ENCODE assay signal across 22 mouse cellular contexts in genomic region chr8:117251086-117251681, GRCm38 (mm10). TPM values are rescaled to one million over a fixed set of nuclear protein-coding genes. Genes with fewer than 3 reads are reported as not detected.
DNase-seq lines count a peak whose midpoint lies in the region; ATAC-seq and TF ChIP-seq lines count a peak whose summit lies in the region.
"Had no signal": no experiment of that assay in that cellular context is flagged by ENCODE, and none has a peak within 500 bp of the region (broad histone marks: within the 10 kb centered on the region; RNA-seq: fewer than 3 reads in every experiment).

No protein-coding gene starts in this region.

- H3K36me3 ChIP-seq in midbrain, embryonic 11.5 days (ENCODE audit: control insufficient read depth, insufficient read depth, low read length), result no peaks in the 10 kb centered on the region
- no peaks in the 10 kb centered on the region for H3K36me3 ChIP-seq in midbrain, embryonic 10.5 days
- no peaks in the 10 kb centered on the region for H3K36me3 ChIP-seq in CH12.LX (replicated peaks in 1 of 2; ENCODE audit: control insufficient read depth in 1 of 2, insufficient read depth in 1 of 2, low read length in 1 of 2)
- no peaks in the 10 kb centered on the region for H3K36me3 ChIP-seq in ES-E14 (ENCODE audit: control insufficient read depth, insufficient read depth, low read length, poor library complexity, severe bottlenecking)
- no peaks in the 10 kb centered on the region for H3K36me3 ChIP-seq in liver, embryonic 11.5 days (ENCODE audit: control insufficient read depth, insufficient read depth, low read length)
- H3K36me3 ChIP-seq: embryonic facial prominence, embryonic 13.5 days; forebrain, embryonic 15.5 days had no signal

- peak; percentile 75 for DNase-seq in midbrain, embryonic 11.5 days (ENCODE audit: low spot score, missing footprints)
- no peak for DNase-seq in midbrain, embryonic 10.5 days (ENCODE audit: low spot score)
- no peak for DNase-seq in CH12.LX (ENCODE audit: extremely low read depth)
- DNase-seq in ES-E14 (ENCODE audit: low read depth, low spot score), result peak; percentile 24
- no peak for DNase-seq in heart, adult 9 months (ENCODE audit: low spot score in 2 of 2)
- DNase-seq in liver, embryonic 11.5 days (ENCODE audit: low spot score), result no peak
- DNase-seq: adrenal gland, adult 8-10 months; adrenal gland, postnatal 14 days; adrenal gland, postnatal 36 days; B cell, adult 2 months; cerebellum, adult 11-12 months; cerebellum, adult 2 months; cerebellum, adult 9-10 months; cerebellum, postnatal 10 days; cerebellum, postnatal 25 days; forebrain, postnatal 0 days had no signal

- TF ChIP-seq EP300 in CH12.LX (IDR thresholded peaks at IDR 0.05; ENCODE audit: low read length), result no peak

- TF ChIP-seq CTCF in CH12.LX (conservative IDR thresholded peaks at IDR 0.05 in 1 of 2, IDR thresholded peaks at IDR 0.05 in 1 of 2; ENCODE audit: low read depth in 2 of 2, low read length in 2 of 2), result no peak

- H3K27me3 ChIP-seq in midbrain, embryonic 11.5 days (ENCODE audit: control insufficient read depth, insufficient read depth, low read length), result no peaks in the 10 kb centered on the region
- H3K27me3 ChIP-seq in midbrain, embryonic 10.5 days (ENCODE audit: low read depth, poor library complexity, severe bottlenecking), result peaks cover 12% of the 10 kb centered on the region; the same call in 1 of the 2 replicates
- no peaks in the 10 kb centered on the region for H3K27me3 ChIP-seq in CH12.LX (replicated peaks)
- H3K27me3 ChIP-seq in liver, embryonic 11.5 days (replicated peaks; ENCODE audit: control insufficient read depth, insufficient read depth, low read length), result no peaks in the 10 kb centered on the region
- H3K27me3 ChIP-seq: embryonic facial prominence, embryonic 13.5 days; forebrain, embryonic 13.5 days; forebrain, embryonic 15.5 days had no signal

- H3K4me2 ChIP-seq in midbrain, embryonic 11.5 days, result no peak overlapping the region
- no peak overlapping the region for H3K4me2 ChIP-seq in CH12.LX (ENCODE audit: insufficient read depth, low read depth, poor library complexity, severe bottlenecking)
- H3K4me2 ChIP-seq in liver, embryonic 11.5 days, result no peak overlapping the region
- H3K4me2 ChIP-seq: embryonic facial prominence, embryonic 13.5 days; forebrain, embryonic 13.5 days; forebrain, embryonic 15.5 days had no signal

- H3K79me2 ChIP-seq in CH12.LX (replicated peaks; ENCODE audit: control insufficient read depth, extremely low read depth, insufficient read depth, poor library complexity, severe bottlenecking), result no peaks in the 10 kb centered on the region

- TF ChIP-seq POLR2A in CH12.LX (IDR thresholded peaks at IDR 0.05; ENCODE audit: low read depth, low read length), result no peak

- no peak overlapping the region for H3K9ac ChIP-seq in midbrain, embryonic 11.5 days (ENCODE audit: low read length)
- H3K9ac ChIP-seq in CH12.LX (ENCODE audit: insufficient read depth, low read depth) (no peak overlapping the region), ES-E14 (ENCODE audit: insufficient read depth, low read depth, low read length, poor library complexity, severe bottlenecking) (no peak overlapping the region)
- no peak overlapping the region for H3K9ac ChIP-seq in liver, embryonic 11.5 days (ENCODE audit: low read depth, low read length)
- H3K9ac ChIP-seq: embryonic facial prominence, embryonic 13.5 days; forebrain, embryonic 13.5 days; forebrain, embryonic 15.5 days; forebrain, postnatal 0 days had no signal

- no peak for ATAC-seq in midbrain, embryonic 11.5 days (ENCODE audit: low FRiP score)
- ATAC-seq in megakaryocyte-erythroid progenitor cell, adult 5-6 weeks (replicated peaks; ENCODE audit: low FRiP score, low TSS enrichment, poor library complexity, severe bottlenecking), result no peak
- ATAC-seq in liver, embryonic 11.5 days (replicated peaks; ENCODE audit: low FRiP score), result no peak
- ATAC-seq: activated CD4-positive, CD25-positive, alpha-beta regulatory T cell, adult 4 months; CD4-positive, CD25-positive, alpha-beta regulatory T cell, adult 4 months; forebrain, embryonic 13.5 days; forebrain, embryonic 15.5 days; forebrain, postnatal 0 days had no signal

- no peaks in the 10 kb centered on the region for H3K9me3 ChIP-seq in midbrain, embryonic 11.5 days (ENCODE audit: control insufficient read depth, low read length)
- no peaks in the 10 kb centered on the region for H3K9me3 ChIP-seq in midbrain, embryonic 10.5 days (replicated peaks)
- peaks cover 10% of the 10 kb centered on the region for H3K9me3 ChIP-seq in CH12.LX (replicated peaks; ENCODE audit: low read length)
- H3K9me3 ChIP-seq in ES-E14 (ENCODE audit: control insufficient read depth, insufficient read depth, low read depth, low read length), result no peaks in the 10 kb centered on the region
- H3K9me3 ChIP-seq in liver, embryonic 11.5 days (ENCODE audit: control insufficient read depth, low read length), result no peaks in the 10 kb centered on the region
- H3K9me3 ChIP-seq: embryonic facial prominence, embryonic 13.5 days; forebrain, embryonic 15.5 days had no signal

- in situ Hi-C loops in CH12.LX (cut with MboI; ENCODE audit: low pct_ligation_motif_present, low pct_unique_long_range_greater_than_20kb, low sequenced_read_pairs) (no loop called here), ES-E14 (cut with MboI; ENCODE audit: low sequenced_read_pairs in 2 of 2, unreplicated experiment in 2 of 2) (no loop called here)

- dilution Hi-C loops in CH12.LX (cut with MboI; ENCODE audit: extremely low pct_ligation_motif_present, extremely low pct_unique_long_range_greater_than_20kb, low sequenced_read_pairs), result no loop called here

- H3K4me3 ChIP-seq in midbrain, embryonic 11.5 days (ENCODE audit: low read depth, low read length), result no peak overlapping the region
- no peak overlapping the region for H3K4me3 ChIP-seq in midbrain, embryonic 10.5 days
- H3K4me3 ChIP-seq in CH12.LX (replicated peaks in 1 of 3; ENCODE audit: low read depth in 2 of 3, low read length in 2 of 3, poor library complexity in 1 of 3) (no peak overlapping the region), ES-E14 (ENCODE audit: insufficient read depth in 1 of 2, low read depth in 1 of 2, low read length in 2 of 2, poor library complexity in 1 of 2, severe bottlenecking in 1 of 2) (no peak overlapping the region)
- no peak overlapping the region for H3K4me3 ChIP-seq in liver, embryonic 11.5 days (ENCODE audit: low read depth, low read length)
- H3K4me3 ChIP-seq: embryonic facial prominence, embryonic 13.5 days; forebrain, embryonic 13.5 days; forebrain, embryonic 15.5 days had no signal

- TF ChIP-seq RAD21 in CH12.LX (IDR thresholded peaks at IDR 0.05; ENCODE audit: low read depth, low read length), result no peak

- no peak overlapping the region for H3K27ac ChIP-seq in midbrain, embryonic 11.5 days (ENCODE audit: low read depth, low read length)
- H3K27ac ChIP-seq in midbrain, embryonic 10.5 days (replicated peaks), result no peak overlapping the region
- H3K27ac ChIP-seq in CH12.LX (ENCODE audit: insufficient read depth, low read depth) (no peak overlapping the region), ES-E14 (ENCODE audit: insufficient read depth, low read depth, low read length, poor library complexity, severe bottlenecking) (no peak overlapping the region)
- H3K27ac ChIP-seq in liver, embryonic 11.5 days (ENCODE audit: low read depth, low read length), result no peak overlapping the region
- H3K27ac ChIP-seq: embryonic facial prominence, embryonic 13.5 days; forebrain, embryonic 13.5 days; forebrain, embryonic 15.5 days had no signal

- no peaks in the 10 kb centered on the region for H3K4me1 ChIP-seq in midbrain, embryonic 11.5 days (ENCODE audit: control insufficient read depth, insufficient read depth, low read length)
- peaks cover 3% of the 10 kb centered on the region; the same call in 1 of the 2 replicates for H3K4me1 ChIP-seq in midbrain, embryonic 10.5 days
- peaks cover 9 to 33% of the 10 kb centered on the region in 2 experiments for H3K4me1 ChIP-seq in CH12.LX (ENCODE audit: control insufficient read depth in 1 of 2, insufficient read depth in 2 of 2)
- H3K4me1 ChIP-seq in ES-E14 (ENCODE audit: control insufficient read depth in 2 of 2, insufficient read depth in 2 of 2, low read length in 2 of 2, poor library complexity in 1 of 2), result peaks cover 0 to 3% of the 10 kb centered on the region in 2 experiments; a peak in 1 of 4 replicates
- H3K4me1 ChIP-seq in liver, embryonic 11.5 days (replicated peaks; ENCODE audit: control insufficient read depth, insufficient read depth, low read length), result peaks cover 9% of the 10 kb centered on the region; the same call in 1 of the 2 replicates
- H3K4me1 ChIP-seq: embryonic facial prominence, embryonic 13.5 days; forebrain, embryonic 13.5 days; forebrain, embryonic 15.5 days had no signal

- WGBS in midbrain, embryonic 11.5 days, result 42% methylated on average over 7 of the region's 7 CpGs
- WGBS in midbrain, embryonic 10.5 days, result 46% methylated on average over 7 of the region's 7 CpGs
- WGBS in liver, embryonic 11.5 days, result 54% methylated on average over 7 of the region's 7 CpGs

TF ChIP-seq in CH12.LX, 34 proteins besides CTCF, POLR2A, EP300 and RAD21:
- peak; percentile 73 for TF ChIP-seq BHLHE40 (IDR thresholded peaks at IDR 0.05; ENCODE audit: low read depth, low read length)
- no peak for TF ChIP-seq MAX (IDR thresholded peaks at IDR 0.05; ENCODE audit: low read length)

TF ChIP-seq in ES-E14, 5 proteins besides CTCF, POLR2A, EP300 and RAD21:
- TF ChIP-seq HCFC1 (IDR thresholded peaks at IDR 0.05; ENCODE audit: borderline replicate concordance, insufficient read depth, low read length), result no peak
- TF ChIP-seq ZNF384 (IDR thresholded peaks at IDR 0.05; ENCODE audit: low read depth, low read length), result no peak
- no peak for TF ChIP-seq MAFK (IDR thresholded peaks at IDR 0.05; ENCODE audit: insufficient read depth, low read depth, low read length)
- no peak for TF ChIP-seq CHD2 (IDR thresholded peaks at IDR 0.05; ENCODE audit: low read depth, low read length)
- no peak for TF ChIP-seq ZC3H11A (IDR thresholded peaks at IDR 0.05; ENCODE audit: borderline replicate concordance, low read depth, low read length)

RNA-seq across cellular contexts. Expression of gene Cmip, which starts 5.7 kb away (rescaled TPM):
- polyA plus RNA-seq in midbrain, embryonic 11.5 days (2014; fragmentation: Nextera tagmentation; extraction: Ambion mirVana), result 23.7 and 28.5 TPM in 2 replicates
- polyA plus RNA-seq in midbrain, embryonic 10.5 days (2016; fragmentation: Nextera tagmentation; extraction: Ambion mirVana), result 9.3 and 11.2 TPM in 2 replicates
- total RNA-seq in CH12.LX (2012; rRNA removed), result 12.0 and 16.5 TPM in 2 replicates
- 4.3 and 5.2 TPM in 2 replicates for total RNA-seq in CH12.LX (2014; rRNA removed)
- 36.3 and 39.0 TPM in 2 replicates for polyA plus RNA-seq in CH12.LX (2012; ENCODE audit: insufficient read length, low read depth)
- 24.5 and 26.3 TPM in 2 replicates for total RNA-seq in ES-E14 (2012; rRNA removed)
- 40.2 and 60.7 TPM in 2 replicates for total RNA-seq in megakaryocyte-erythroid progenitor cell, adult 5-6 weeks (2014; fragmentation: Nextera tagmentation)
- total RNA-seq in megakaryocyte-erythroid progenitor cell, adult 5-6 weeks (2017), result 9.3 and 9.6 TPM in 2 replicates
- 14.3 and 17.1 TPM in 2 replicates for polyA plus RNA-seq in liver, embryonic 11.5 days (2014; fragmentation: Nextera tagmentation; extraction: Ambion mirVana)

Comparison
In these comparisons a context has a peak if more than half of its experiments do, and no peak if none do; other contexts are left out.
1. DNase-seq: peak in midbrain, embryonic 11.5 days (single experiment) and ES-E14 (single experiment); none in midbrain, embryonic 10.5 days (single experiment), CH12.LX (single experiment), heart, adult 9 months (0 of 2) and liver, embryonic 11.5 days (single experiment).